Mouse (Mus musculus) liver, embryonic 15.5 days (tissue): ENCODE data around the gene Usp53. TPM values are rescaled to one million over a fixed set of nuclear protein-coding genes. Genes with fewer than 3 reads are reported as not detected.

Experiments used
- ATAC-seq: fragments of 200-750 bp; cut with Nextera tagmentation; 2 replicates; pipeline ENCODE4 v1.8.0; 2017; ENCODE audit warnings: moderate number of reproducible peaks, mild to moderate bottlenecking, moderate library complexity; ENCODE audit not compliant: insufficient read depth
- H3K27ac ChIP-seq: fragments of 300-500 bp; sonication (generic); replicated peaks from 2 replicates; pipeline ENCODE4 v1.5.1; 2015; ENCODE audit warnings: mild to moderate bottlenecking, inconsistent platforms
- H3K27me3 ChIP-seq: fragments of 300-500 bp; sonication (generic); 2 replicates; pipeline ENCODE4 v1.6.1; 2015; ENCODE audit warnings: mild to moderate bottlenecking, inconsistent platforms
- H3K36me3 ChIP-seq: fragments of 300-500 bp; sonication (generic); replicated peaks from 2 replicates; pipeline ENCODE4 v1.6.1; 2015; ENCODE audit warnings: moderate library complexity, mild to moderate bottlenecking, inconsistent platforms
- H3K4me1 ChIP-seq: fragments of 300-500 bp; sonication (generic); replicated peaks from 2 replicates; pipeline ENCODE4 v1.6.1; 2015; ENCODE audit warnings: inconsistent platforms
- H3K4me2 ChIP-seq: fragments of 300-500 bp; sonication (generic); 2 replicates; pipeline ENCODE4 v1.6.1; 2015; ENCODE audit warnings: moderate library complexity, mild to moderate bottlenecking, inconsistent platforms
- H3K4me3 ChIP-seq: fragments of 300-500 bp; sonication (generic); replicated peaks from 2 replicates; pipeline ENCODE4 v1.5.1; 2015; ENCODE audit warnings: mild to moderate bottlenecking, inconsistent platforms
- H3K9ac ChIP-seq: fragments of 300-500 bp; sonication (generic); 2 replicates; pipeline ENCODE4 v1.6.1; 2015; ENCODE audit warnings: moderate library complexity, mild to moderate bottlenecking, inconsistent platforms
- H3K9me3 ChIP-seq: fragments of 300-500 bp; sonication (generic); replicated peaks from 2 replicates; pipeline ENCODE4 v1.6.1; 2016; ENCODE audit warnings: inconsistent platforms
- WGBS: fragments of 180-500 bp; shearing (Covaris S2); methylation state at CpG from one replicate; pipeline ENCODE4 v1.1.7; 2015; ENCODE audit warnings: mixed read lengths; ENCODE audit not compliant: insufficient replicate concordance; 5-methylcytosine and 5-hydroxymethylcytosine counted together
- polyA plus RNA-seq: library from polyadenylated mRNA; unstranded; fragments of >200 nt; fragmentation: Nextera tagmentation; extraction: Ambion mirVana; gene quantifications from 2 replicates; pipeline ENCODE4 v1.2.1, GENCODE M21; 2015

Usp53 gene
- polyA plus RNA-seq, result 2.2 and 3.7 TPM in 2 replicates

DNA sequence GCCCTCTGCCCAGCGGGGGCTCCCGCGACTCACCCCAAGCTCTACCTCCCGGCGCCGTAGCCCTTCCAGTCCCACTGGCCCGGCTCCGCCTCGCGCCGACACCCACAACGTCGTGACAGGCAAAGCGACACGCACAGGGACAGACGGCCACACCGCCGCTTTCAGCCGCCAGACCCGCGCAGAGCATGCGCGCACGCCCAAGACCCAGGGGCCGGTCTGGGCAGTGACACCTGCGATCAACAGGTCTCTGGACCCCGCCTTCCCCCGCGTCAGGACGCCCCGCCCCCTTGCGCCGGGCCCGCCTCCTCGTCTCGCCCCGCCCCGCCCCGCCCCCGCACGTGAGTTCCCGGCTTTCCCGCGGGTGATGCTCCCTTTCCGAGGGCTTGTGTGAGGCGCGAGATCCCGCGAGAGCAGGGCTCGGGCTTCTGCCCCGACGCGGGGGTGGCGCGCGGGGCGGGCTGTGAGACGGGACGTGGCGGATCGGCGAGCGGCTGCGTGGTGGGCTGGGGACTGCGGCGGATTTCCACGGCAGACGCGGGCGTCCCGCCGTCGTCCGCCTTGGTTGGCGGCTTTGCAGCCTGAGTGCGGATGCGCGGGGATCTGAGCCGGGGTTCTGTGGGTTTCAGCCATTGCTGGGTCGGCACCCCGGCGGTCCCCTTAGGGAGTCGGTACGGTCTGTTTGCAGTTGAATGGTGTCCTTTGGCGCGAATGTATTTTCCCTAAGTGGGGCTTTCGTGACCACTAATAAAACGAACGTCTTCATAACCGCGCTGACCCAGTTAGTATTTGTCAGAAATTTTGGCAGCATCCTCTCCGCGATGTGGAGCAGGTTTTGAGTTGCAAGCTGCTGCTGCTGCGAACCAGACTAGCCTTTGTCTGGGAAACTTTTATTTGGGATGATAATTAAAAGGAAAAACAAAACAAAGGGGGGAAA, at the start of gene Usp53:
Gene Usp53 (minus strand): TSS at position 262 of the 934 bp plus-strand sequence.
- WGBS, result 1% methylated on average over 93 of the region's 94 CpGs
- H3K36me3 ChIP-seq, result no peaks in the 10 kb centered on the region
- H3K9me3 ChIP-seq, result no peaks in the 10 kb centered on the region
- peak within 1 kb of the TSS; percentile 79 for H3K4me3 ChIP-seq
- H3K27me3 ChIP-seq, result peaks cover 3% of the 10 kb centered on the region; the same call in 1 of the 2 replicates
- peak; percentile 99 for ATAC-seq
- peak within 1 kb of the TSS; percentile 73 for H3K9ac ChIP-seq
- H3K4me1 ChIP-seq, result peaks cover 29% of the 10 kb centered on the region
- H3K4me2 ChIP-seq, result peak within 1 kb of the TSS; percentile 98
- H3K27ac ChIP-seq, result peak within 1 kb of the TSS; percentile 91

DNA sequence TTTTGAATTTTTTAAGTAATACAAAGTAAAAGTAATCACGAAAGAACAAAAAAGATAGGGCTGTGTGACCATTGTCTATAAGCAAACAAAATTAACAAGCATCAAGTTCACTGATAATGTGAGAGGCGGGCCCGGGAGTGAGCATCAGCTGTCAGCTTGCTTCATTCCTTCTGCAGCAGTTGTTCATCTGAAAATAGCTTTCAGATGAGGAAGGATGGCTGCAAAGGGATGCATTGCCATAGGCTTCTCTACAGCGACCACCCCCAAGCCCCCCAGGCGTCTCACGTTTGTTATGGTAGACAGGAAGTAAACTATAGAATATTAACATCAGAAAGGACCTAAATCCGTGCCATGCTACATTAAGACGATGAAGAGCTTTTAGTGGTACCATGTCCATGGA, 49.5 kb upstream of the Usp53 start:
- no peak for ATAC-seq
- Histone ChIP-seq H3K4me1 (no peaks in the 10 kb centered on the region), H3K9me3 (no peaks in the 10 kb centered on the region), H3K27me3 (no peaks in the 10 kb centered on the region), H3K4me3 (no peak overlapping the region), H3K4me2 (no peak overlapping the region), H3K9ac (no peak overlapping the region), H3K36me3 (no peaks in the 10 kb centered on the region), H3K27ac (no peak overlapping the region)
- WGBS, result 65% methylated on average over 8 of the region's 8 CpGs

DNA sequence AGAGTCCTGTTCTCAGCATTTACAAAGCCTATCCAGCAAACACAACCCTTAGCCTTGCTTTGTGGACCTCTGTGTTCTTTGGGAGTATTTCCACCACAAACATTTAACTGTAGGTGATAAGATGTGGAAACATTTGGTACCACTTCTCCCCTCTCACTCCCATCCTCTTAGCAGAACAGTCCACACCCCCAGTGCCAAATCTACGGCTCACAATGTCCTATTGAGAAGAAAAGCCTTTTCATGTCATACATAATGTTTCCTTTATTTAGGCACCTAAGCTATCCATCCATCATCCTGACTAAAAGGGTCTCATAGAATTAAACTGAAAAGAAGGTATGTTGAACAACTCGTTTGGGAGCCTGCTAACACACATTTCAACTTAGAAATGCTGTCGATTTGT, 41.3 kb upstream of the Usp53 start:
- Histone ChIP-seq H3K9me3 (no peaks in the 10 kb centered on the region), H3K36me3 (no peaks in the 10 kb centered on the region), H3K9ac (no peak overlapping the region), H3K27ac (no peak overlapping the region), H3K4me3 (no peak overlapping the region), H3K27me3 (no peaks in the 10 kb centered on the region), H3K4me1 (no peaks in the 10 kb centered on the region), H3K4me2 (no peak overlapping the region)
- no peak for ATAC-seq
- whole genome bisulfite sequencing, result 69% methylated on average over 3 of the region's 3 CpGs

DNA sequence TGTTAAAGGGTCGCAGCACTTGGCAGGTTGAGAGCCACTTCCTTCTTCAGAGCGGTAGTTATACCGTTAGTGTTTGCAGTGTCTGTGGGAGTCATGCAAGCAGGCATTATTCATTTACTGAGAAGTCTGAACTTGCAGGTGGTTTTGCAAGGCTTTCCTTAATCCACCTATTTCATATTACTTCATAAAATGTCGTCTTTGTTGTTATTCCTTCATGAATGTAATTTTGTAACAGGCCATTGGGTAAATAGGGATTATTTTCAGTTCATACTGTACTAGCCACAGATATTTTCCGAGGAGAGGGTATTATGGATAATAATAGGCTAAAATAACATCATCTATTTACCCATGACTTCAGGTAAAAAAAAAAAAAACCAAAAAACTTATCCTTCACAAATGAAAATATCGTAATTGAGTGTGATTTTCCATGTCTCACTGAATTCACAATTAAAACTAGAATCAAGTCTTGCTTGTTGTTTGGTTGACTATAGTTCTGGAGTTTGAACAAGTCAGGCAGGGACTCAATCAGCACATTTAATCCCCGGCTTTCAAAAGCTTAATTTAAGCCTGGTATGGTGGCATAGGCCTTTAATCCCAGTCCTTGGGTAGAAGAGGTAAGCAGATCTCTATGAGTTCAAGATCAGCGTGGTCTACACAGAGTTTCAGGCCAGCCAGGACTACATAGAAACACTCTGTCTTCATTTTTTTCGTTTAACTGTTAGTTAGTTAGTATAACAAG, 40.4 kb upstream of the Usp53 start:
- 51% methylated on average over 9 of the region's 9 CpGs for WGBS
- H3K27me3 ChIP-seq, result no peaks in the 10 kb centered on the region

DNA sequence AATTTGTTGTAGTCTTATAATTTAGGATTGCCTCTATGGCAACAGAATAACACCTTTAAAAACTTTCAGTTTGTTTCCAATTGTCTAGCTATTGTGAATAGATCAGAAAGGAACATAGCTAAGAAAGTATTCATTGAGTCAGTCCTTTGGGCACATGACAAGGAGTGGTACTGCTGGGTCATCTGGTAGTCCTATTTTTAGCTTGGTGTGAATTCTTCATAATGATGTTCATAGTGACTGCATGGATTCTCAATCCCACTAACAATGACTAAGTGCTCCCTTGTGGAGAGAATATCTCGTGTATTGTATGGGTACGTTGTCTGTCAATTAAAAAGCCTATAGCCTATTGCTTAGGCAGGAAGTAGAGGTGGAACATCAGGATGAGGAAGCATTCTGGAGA, 34.5 kb upstream of the Usp53 start:
- ATAC-seq, result no peak

More for the DNA sequence above, 40.4 kb upstream of the Usp53 start:
- Histone ChIP-seq H3K9ac (no peak overlapping the region), H3K27ac (no peak overlapping the region), H3K4me2 (no peak overlapping the region), H3K9me3 (no peaks in the 10 kb centered on the region), H3K4me1 (no peaks in the 10 kb centered on the region), H3K4me3 (no peak overlapping the region), H3K36me3 (no peaks in the 10 kb centered on the region)
- ATAC-seq, result no peak

DNA sequence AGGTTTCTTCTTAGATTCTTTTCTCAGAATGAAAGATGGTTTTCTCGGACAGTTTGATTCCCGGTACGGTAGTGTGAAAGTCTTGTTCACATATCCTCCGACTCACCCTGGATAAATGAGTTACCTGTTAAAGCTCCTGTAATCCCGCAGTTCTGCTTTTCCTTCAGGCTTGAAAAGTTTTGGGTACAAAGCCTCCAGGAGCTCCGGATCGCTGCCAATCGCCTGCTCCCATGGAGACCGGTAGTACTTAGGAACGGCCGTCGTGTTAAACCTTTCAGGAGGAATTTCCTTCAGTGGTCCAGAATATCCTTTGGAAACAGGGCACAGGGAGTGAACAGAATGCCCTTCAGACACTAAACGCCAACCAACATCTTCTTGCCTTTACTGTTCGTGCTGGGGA, 29.2 kb upstream of the Usp53 start:
- WGBS, result 80% methylated on average over 14 of the region's 14 CpGs
- no peak for ATAC-seq
- H3K27me3 ChIP-seq, result no peaks in the 10 kb centered on the region
- no peak overlapping the region for H3K4me2 ChIP-seq
- H3K9ac ChIP-seq, result no peak overlapping the region
- H3K27ac ChIP-seq, result no peak overlapping the region
- no peaks in the 10 kb centered on the region for H3K9me3 ChIP-seq
- no peaks in the 10 kb centered on the region for H3K36me3 ChIP-seq
- no peaks in the 10 kb centered on the region for H3K4me1 ChIP-seq
- H3K4me3 ChIP-seq, result no peak overlapping the region

More for the DNA sequence above, 34.5 kb upstream of the Usp53 start:
- no peak overlapping the region for H3K27ac ChIP-seq
- 54% methylated on average over 2 of the region's 2 CpGs for WGBS
- H3K9ac ChIP-seq, result no peak overlapping the region
- H3K4me3 ChIP-seq, result no peak overlapping the region
- no peaks in the 10 kb centered on the region for H3K4me1 ChIP-seq
- no peaks in the 10 kb centered on the region for H3K9me3 ChIP-seq
- no peaks in the 10 kb centered on the region for H3K36me3 ChIP-seq
- no peaks in the 10 kb centered on the region for H3K27me3 ChIP-seq
- H3K4me2 ChIP-seq, result no peak overlapping the region

DNA sequence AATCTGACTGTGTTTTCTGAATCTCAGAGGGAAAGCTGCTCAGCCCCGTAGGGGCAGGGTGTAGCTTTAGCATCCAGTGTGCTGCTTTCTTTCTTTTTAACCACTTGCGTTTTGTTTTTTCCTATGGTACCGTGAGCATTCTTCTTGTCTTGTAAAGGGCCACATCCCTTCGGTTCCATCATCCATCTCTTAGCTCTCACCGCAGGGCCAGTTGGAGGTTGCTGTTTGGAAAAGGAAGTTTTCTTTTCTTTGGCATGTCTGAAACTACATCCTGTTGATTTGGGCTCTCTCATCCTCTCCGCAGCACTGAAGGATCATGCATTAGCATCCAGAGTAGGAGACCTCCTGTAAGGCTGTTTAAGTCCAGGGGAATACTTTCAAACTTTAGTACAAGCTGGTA, 25.1 kb upstream of the Usp53 start:
- Histone ChIP-seq H3K27me3 (no peaks in the 10 kb centered on the region), H3K4me3 (no peak overlapping the region), H3K36me3 (no peaks in the 10 kb centered on the region), H3K27ac (no peak overlapping the region), H3K9me3 (no peaks in the 10 kb centered on the region), H3K9ac (no peak overlapping the region), H3K4me1 (no peaks in the 10 kb centered on the region), H3K4me2 (no peak overlapping the region)
- 30% methylated on average over 6 of the region's 6 CpGs for WGBS
- ATAC-seq, result no peak

DNA sequence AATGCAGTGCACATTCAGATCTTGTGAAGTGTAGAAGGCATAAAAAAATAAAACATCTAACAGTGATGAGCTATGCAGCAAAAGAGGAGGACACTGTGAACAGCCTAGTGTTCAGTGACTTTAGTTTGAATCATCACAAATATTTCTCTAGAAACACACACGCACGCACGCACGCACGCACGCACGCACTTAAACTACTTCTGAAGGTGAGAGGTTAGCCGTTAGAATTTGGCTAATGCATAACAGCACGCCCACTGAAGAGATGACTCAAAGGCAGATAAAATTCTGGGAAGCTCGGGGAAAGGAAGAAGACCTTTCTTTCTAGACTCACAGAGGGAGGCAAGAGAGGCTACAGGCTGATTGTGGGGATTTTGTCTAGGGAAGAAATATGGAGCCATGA, 23.1 kb upstream of the Usp53 start:
- Histone ChIP-seq H3K4me3 (no peak overlapping the region), H3K36me3 (no peaks in the 10 kb centered on the region), H3K27me3 (no peaks in the 10 kb centered on the region), H3K27ac (no peak overlapping the region), H3K9ac (no peak overlapping the region), H3K4me2 (no peak overlapping the region), H3K9me3 (no peaks in the 10 kb centered on the region), H3K4me1 (no peaks in the 10 kb centered on the region)
- no peak for ATAC-seq
- WGBS, result 69% methylated on average over 10 of the region's 10 CpGs

DNA sequence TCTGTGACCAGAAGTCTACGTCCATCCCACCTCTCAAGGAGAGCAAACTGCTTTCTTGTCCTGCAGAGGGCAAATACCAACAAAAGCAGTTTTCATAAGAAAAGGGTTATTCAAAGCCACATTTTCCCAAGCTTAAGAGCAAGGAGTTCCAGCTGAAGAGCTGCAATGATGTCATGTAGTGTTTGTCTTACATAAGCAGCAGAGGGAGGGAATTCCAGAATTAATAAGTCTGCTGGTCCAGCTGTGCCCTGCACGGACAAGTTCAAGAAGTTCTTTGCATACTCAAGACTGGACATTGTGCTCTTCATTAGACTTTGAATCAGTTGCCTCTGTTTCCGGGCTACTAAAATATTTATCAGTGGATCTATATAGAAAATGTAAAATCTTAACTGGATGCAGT, 16.7 kb upstream of the Usp53 start:
- Histone ChIP-seq H3K9ac (no peak overlapping the region), H3K9me3 (no peaks in the 10 kb centered on the region), H3K27ac (no peak overlapping the region), H3K4me2 (no peak overlapping the region), H3K27me3 (no peaks in the 10 kb centered on the region), H3K4me1 (no peaks in the 10 kb centered on the region), H3K36me3 (no peaks in the 10 kb centered on the region), H3K4me3 (no peak overlapping the region)
- 55% methylated on average over 3 of the region's 3 CpGs for WGBS
- ATAC-seq, result no peak

DNA sequence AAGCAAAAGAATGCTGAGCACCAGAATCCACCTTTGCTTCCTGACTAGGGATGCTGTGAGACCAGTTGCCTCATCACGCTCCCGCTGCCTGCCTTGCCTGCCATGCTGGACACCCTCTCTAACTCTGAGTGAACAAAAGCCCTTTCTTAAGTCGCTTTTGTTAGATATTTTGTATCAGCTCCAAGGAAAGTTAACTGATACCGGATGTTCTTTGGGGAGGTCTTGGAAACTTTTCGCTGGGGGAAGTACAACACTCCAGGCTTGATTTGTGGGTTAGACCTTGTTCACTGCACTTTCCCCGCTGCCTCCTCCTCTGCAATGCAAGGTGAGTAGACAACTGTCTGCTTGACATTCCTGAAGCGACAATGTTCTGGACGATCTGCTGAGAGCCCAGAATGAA, 14.2 kb upstream of the Usp53 start:
- H3K27me3 ChIP-seq, result no peaks in the 10 kb centered on the region
- WGBS, result 65% methylated on average over 8 of the region's 8 CpGs

DNA sequence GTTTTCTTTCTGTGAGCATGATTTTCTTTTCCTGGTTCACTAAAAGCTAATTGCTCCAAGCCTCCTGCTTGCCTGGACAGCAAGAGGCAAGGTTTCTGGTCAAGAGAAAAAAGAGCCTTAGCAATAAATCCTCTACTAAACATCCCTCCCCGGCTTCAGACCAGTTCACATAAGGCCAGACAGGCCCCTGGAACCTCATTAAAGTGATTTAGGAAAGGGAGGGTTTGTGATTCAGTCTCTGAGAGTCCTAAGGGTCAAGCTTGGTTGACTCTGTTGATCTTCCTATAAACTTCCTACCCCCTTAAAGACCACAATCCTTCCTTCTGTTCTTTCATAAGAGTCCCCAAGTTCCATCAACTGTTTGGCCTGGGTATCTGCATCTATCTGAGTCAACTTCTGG, 12.7 kb upstream of the Usp53 start:
- Histone ChIP-seq H3K27ac (no peak overlapping the region), H3K36me3 (no peaks in the 10 kb centered on the region), H3K9me3 (no peaks in the 10 kb centered on the region), H3K4me3 (no peak overlapping the region), H3K9ac (no peak overlapping the region), H3K4me1 (no peaks in the 10 kb centered on the region), H3K4me2 (no peak overlapping the region), H3K27me3 (no peaks in the 10 kb centered on the region)
- 33% methylated on average over 1 of the region's 1 CpGs for WGBS
- ATAC-seq, result no peak

More for the DNA sequence above, 14.2 kb upstream of the Usp53 start:
- Histone ChIP-seq H3K9me3 (no peaks in the 10 kb centered on the region), H3K4me2 (no peak overlapping the region), H3K27ac (no peak overlapping the region), H3K9ac (no peak overlapping the region), H3K4me1 (no peaks in the 10 kb centered on the region), H3K36me3 (no peaks in the 10 kb centered on the region), H3K4me3 (no peak overlapping the region)
- ATAC-seq, result no peak
